Mouse (Mus musculus) cerebellum, postnatal 14 days (tissue): ENCODE results near the gene Hgfac.

Experiments used
- DNase-seq, 2 experiments: peaks; one replicate each; pipeline ENCODE4 v3.0.0; 2021; ENCODE audit warnings: mixed read lengths in 2 of 2

The Hgfac gene

GRCm38 (mm10) chr5:35042431-35043109 is 1.3 kb downstream of the Hgfac start:
- DNase-seq = no peak

GRCm38 (mm10) chr5:35043110-35043451 is 1.8 kb downstream of the Hgfac start:
- peak; percentile 92 to 93 for DNase-seq

GRCm38 (mm10) chr5:35050541-35050940 is 9.2 kb downstream of the Hgfac start:
- DNase-seq = no peak

GRCm38 (mm10) chr5:35054628-35055027 is 13.3 kb downstream of the Hgfac start:
- no peak for DNase-seq

- DNase-seq = peak; percentile 59 to 75
These were observed 13.8 kb downstream of the Hgfac start for GRCm38 (mm10) chr5:35055076-35055475.

GRCm38 (mm10) chr5:35056604-35057432 is 15.5 kb downstream of the Hgfac start, which contains the start of gene Dok7:
TSS of gene Dok7 (plus strand) at chr5:35056766.
- DNase-seq = peak; percentile 75 to 77

GRCm38 (mm10) chr5:35057582-35057981 is 16.3 kb downstream of the Hgfac start:
- DNase-seq = peak in 1 of 2 experiments; percentile 40

- DNase-seq = no peak
These were observed 16.9 kb downstream of the Hgfac start for GRCm38 (mm10) chr5:35058216-35058615.

- no peak for DNase-seq
These were observed 18.8 kb downstream of the Hgfac start for GRCm38 (mm10) chr5:35060098-35060497.

GRCm38 (mm10) chr5:35069841-35070240 is 28.5 kb downstream of the Hgfac start:
- no peak for DNase-seq

- DNase-seq = no peak
These were observed 29.0 kb downstream of the Hgfac start for GRCm38 (mm10) chr5:35070314-35070713.

- peak in 1 of 2 experiments; percentile 49 for DNase-seq
These were observed 29.6 kb downstream of the Hgfac start for GRCm38 (mm10) chr5:35070953-35071352.

- no peak for DNase-seq
These were observed 30.5 kb downstream of the Hgfac start for GRCm38 (mm10) chr5:35071855-35072254.

- no peak for DNase-seq
These were observed 31.9 kb downstream of the Hgfac start for GRCm38 (mm10) chr5:35073235-35073634.

GRCm38 (mm10) chr5:35073992-35074391 is 32.7 kb downstream of the Hgfac start:
- peak; percentile 42 to 52 for DNase-seq

GRCm38 (mm10) chr5:35076369-35076768 is 35.1 kb downstream of the Hgfac start:
- DNase-seq = peak in 1 of 2 experiments; percentile 55

- DNase-seq = peak; percentile 53 to 54
These were observed 37.8 kb downstream of the Hgfac start for GRCm38 (mm10) chr5:35079101-35079500.

GRCm38 (mm10) chr5:35084913-35085312 is 43.6 kb downstream of the Hgfac start:
- no peak for DNase-seq

GRCm38 (mm10) chr5:35088785-35089613 is 47.7 kb downstream of the Hgfac start:
- peak; percentile 76 to 89 for DNase-seq

GRCm38 (mm10) chr5:35089614-35089963 is 48.3 kb downstream of the Hgfac start:
- no peak for DNase-seq

GRCm38 (mm10) chr5:35091636-35092035 is 50.3 kb downstream of the Hgfac start:
- DNase-seq = no peak
